Mouse (Mus musculus): ENCODE data around the gene Jade1.

Gene Jade1

DNA sequence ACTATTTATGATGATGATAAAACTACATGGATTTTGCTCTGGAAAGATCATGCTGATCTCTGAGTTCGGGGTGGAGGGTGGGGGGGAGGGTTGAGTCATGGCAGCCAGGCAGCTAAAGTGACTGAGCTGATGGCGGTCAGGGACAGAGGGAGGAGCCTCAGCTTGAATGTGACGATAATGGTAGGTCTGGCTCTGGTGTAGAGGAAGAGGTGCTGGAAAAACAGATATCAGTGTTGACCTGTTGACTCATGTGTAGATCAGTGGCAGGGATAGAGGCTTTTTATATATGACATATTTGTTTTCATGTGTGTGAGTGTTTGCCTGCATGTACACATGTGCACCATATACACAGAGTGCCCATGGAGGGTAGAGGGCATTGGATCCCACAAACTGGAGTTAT is 3.9 kb upstream of the Jade1 start:
- no peak for DNase-seq (ENCODE audit: low spot score in 2 of 2)

DNA sequence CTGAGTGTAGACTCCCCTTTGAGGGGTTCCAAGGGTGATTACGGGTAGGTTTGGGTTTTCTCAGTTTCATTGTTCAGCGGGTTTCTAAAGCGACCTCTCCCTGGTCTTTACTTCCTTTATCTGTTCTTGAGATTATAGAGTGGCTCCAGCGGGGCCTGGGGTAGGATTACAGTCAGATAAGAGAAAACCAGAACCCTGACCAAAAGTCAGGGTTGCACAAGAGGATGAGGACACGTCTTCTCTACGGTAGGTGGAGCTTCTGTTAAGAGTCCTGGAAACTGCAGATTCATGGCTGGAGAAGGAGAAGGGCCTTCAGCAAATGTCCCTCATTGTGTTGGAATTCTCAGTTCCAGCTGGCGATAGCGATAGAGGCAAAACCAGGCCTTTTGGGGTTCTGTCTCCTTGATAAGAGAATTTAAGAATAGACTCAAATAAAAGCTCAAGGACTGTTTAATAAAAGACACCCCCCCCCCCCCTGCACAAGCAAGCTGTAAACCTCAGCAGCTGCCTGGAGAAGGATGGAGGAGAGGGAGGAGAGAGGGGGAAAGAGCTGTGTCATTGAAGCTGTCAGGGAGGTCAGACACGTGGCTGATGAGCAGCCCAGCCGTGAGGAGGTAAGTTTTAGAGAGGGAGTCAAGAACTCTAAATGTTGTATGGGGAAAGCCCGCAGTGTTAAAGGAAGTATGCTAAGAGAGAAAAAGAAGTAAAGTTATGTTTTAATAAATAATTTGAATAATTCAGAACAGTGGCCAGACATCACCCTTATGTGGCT is 2.6 kb upstream of the Jade1 start:
- DNase-seq (ENCODE audit: low spot score in 2 of 2) = no peak

DNA sequence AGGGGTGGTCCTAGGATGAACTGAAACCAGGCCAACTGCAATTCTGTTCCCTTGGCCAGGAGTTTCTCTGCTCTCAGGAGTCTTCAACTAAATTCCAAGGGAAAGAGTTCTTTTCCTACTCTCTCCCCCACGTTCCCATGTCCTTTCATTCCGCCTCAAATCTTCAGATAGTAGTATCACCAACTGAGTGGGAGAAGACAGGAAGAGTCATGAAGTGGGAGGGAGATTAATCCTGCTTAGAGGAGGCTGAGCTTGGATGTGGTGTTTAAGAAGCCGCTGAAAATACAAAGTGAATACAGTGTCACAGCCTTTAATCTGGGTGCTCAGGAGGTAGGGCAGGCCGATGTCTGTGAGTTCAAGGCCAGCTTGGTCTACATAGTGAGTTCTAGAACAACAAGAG is 1.9 kb upstream of the Jade1 start:
- DNase-seq (ENCODE audit: low spot score in 2 of 2) = no peak

DNA sequence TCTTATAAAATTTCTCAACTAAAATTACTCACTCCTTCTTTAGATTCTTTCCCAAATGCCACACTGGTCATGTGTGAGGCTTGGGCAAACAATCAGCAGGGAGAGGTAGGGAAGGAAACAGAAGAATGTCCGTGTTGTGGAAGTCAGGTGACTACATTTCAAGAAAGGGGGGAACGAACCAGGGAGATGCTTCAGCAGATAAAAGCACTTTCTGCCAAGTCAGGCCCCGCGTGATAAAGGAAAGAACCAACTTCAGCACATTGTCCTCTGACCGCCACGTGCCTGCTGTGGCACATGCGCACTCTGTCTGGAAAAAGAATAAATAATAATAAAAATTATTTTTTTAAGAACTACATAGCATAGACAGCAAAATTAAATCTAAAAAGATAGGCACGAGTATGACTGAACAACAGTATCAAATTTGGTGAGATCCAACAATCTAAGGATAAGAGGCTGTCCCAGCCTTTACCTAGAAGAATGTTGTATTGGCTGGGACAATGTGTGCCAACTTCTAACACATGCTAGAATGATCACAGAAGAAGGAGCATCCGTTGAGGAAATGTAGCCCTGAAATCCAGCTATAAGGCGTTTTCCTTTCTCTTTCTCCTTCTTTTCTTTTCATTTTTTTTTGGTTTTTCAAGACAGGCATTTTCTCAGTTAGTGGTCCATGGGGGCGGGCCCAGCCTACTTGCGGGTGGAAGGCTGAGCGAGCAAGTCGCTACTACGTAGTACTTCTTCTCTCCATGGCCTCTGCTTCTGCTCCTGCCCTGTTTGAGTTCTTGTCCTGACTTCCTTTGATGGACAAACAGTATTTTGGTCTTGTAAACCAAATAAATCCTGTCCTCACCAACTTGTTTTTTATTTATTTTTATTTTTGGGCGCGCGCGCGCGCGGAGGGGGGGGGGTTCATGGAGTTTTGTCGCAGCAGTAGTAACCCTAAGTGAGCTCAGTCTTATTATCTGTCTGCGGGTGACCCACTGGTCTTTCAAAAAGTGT is 753 bp upstream of the Jade1 start:
- DNase-seq (ENCODE audit: low spot score in 2 of 2) = no peak

DNA sequence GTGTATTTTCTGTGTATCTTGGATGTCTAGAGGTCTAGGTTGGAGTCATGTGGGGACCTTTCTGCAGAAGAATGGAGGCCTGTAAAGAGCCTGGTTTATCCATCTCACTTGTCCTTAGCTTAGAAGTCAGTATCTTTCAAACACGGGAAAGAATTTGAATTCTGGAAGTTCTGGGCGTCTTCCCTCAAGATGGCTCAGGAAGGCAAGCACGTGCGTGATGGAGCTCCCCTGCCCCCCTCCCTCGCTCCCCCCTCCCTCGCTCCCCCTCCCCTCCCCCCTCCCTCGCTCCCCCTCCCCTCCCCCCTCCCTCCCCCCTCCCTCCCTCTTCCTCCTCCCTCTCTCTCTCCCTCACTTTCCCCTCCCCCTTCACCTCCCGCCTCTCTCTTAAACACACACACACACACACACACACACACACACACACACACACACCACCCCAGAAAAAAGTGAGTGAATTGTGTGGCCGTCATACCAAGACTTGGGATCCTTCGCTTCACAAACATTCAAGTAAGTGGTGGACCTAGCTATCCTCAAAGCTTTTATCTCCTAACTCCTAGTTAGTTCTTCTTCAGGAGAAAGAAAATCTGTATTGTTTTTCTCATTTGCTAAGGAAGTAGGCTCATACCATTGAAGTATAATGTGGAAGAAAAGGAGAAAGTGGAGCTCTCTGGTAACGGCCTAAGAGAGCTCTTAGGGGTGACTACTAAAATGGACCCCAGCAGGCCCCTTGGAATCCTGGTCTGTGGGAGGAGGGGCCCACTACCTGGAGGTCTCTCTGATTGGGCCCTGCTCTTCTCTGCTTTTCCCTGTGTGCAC is 1.1 kb downstream of the Jade1 start:
- DNase-seq (ENCODE audit: low spot score in 2 of 2) = no peak

DNA sequence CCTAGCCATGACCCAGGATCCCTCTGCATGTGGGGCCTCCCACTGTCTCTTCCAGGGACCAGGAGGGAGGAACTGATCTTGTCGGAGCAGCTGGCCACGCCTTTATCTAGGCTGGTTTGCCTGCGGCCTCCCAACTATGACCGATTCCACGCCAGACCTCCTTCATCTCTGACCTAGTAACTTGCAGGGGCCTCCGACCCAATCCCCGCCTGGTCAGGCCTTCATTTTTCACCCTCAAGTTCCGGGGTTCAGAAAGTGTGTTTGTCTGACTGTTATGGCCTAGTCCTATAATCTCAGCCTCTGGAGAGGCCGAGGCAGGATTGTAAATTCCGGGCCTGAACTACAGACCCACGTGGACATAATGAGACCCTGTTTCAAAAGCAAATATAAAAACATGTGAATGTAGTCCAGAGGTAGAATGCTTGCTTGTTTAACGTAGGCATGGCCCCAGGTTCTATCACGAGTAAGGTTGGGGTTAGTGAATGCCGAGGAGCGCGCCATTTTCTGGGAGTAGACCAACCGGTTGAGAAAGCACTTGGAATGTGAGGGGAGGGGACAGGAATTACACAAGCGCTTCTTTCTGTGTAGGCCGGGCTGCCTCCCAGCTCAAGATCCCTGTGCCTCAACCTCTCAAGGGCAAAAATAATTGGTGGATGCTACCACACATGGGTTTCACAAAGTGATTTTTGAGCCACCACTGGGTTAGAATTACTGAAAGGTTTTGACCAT is 1.9 kb downstream of the Jade1 start:
- DNase-seq (ENCODE audit: low spot score in 2 of 2) = no peak

DNA sequence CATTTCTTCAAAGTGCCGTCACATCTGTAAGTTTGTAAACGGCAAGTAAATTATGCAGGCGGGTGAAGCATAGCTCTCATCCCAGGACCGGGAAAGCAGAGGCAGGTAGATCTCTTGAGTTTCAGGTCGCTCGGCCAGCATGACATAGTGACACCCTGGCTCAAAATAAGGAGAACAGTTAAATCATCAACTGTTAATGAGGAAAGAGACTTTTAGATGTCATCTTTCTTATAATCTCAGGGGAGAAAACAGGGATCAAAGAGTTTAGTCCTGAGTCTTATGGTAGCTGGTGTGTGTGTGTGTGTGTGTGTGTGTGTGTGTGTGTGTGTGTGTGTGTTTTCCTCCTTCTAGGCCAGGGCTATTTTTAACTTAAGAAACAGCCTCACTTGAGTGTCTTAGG is 5.0 kb downstream of the Jade1 start:
- no peak for DNase-seq (ENCODE audit: low spot score in 2 of 2)

DNA sequence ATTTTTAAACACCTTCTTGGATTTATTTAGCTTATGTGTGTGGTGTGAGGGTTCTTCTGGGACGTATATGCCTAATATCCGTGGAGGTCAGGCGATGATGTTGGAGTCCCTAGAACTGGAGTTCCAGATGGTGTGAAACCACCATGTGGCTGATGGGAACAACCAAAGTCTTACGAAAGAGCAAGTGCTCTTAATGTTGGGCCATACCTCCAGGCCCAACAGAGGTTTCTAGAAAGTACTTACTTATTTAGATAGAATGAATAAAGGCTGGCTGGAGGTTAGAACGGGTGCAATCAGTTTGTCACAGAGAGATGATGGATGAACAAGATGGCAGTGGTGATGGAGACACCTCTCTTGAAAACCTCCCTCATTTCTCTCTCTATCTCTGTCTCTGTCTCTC is 6.3 kb downstream of the Jade1 start:
- no peak for DNase-seq (ENCODE audit: low spot score in 2 of 2)

DNA sequence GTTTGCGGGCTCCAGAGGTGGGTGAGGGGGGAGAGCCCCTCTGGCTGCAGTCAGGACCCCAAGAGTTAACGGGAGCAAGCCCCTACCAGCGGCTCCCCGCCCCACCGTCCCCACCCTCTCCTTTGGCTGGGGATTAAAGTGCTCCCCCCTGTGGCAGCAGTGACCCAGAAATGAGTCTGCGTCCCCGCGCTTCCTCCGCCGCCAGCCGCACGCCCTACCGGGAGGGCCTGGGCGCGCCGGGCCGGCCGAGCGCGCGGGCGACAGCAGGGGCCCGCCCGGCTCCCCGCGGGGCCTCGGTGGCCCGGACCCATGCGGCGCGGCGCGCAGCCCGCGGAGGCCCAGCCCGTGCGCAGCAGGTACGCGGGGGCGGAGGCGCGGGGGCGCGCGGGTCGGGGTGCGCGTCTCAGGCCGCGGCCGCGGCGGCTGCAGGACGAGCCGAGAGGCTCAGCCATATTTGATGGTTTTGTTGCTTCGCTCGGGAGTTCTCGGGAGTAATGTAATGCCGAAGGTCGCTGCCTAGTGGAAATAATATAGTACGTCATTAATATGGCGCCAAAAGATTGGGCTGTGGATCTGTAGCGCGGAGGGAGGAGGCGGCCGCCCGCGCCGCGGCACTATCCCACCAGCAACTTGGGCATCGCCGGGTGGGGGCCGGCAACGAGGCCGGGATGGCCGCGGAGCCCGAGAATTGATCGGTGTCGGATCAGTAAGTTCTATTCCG is 7.8 kb downstream of the Jade1 start:
- DNase-seq (ENCODE audit: low spot score in 2 of 2) = peak; percentile 43 to 78

DNA sequence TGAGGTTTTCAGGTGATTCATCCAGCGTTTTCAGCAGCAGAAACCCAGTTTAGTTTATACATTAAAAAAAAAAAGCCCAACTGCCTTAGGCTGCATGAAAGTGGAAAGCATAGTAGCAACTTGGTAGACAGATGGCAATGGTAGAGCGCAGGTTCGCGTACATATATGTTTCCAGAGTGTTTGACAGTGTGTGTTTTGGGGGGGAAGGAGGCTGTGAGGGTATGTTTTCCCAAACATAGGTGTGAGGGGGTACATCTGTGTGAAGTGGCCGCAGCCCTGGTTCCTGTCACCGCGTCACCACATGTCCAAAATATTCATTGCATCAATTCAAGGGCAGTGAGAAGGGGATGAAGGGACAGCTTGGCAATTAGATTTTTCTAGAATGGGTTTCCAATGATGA is 8.5 kb downstream of the Jade1 start:
- no peak for DNase-seq (ENCODE audit: low spot score in 2 of 2)

DNA sequence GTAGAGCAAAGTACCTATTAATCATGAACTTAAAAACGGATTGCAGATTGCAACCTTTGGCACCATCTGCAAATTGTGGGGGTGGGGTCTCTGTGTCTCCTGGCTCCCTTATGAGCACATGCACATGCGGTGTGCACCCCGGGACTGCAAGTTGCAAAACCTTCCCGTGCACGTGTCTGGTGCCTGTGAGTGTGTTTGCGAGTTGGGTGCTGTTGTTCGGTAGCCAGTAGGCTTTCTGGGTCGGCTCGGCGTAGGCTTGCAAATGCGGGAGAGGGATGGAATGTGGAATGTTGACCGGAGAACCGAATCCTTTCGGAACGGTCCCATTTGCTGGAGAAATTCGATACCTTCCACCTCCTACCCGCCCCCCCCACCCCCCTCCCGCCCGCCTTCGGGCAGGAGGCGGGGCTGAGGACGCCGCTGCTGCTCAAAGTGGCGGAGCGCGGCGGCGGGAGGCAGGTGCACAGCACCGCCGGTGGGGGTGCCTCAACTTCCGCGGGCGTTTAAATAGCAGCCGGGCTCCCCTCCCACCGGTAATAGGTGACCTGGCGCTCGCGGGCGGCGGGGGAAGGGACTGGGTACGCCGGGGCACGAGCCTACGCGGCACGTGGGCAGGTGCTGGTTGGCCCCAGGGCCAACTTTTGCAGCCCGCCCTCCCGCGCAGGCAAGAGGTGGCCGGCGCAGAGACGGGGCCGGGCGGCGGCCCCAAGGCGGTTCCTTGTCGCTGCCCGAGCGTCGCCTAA is 9.1 kb downstream of the Jade1 start:
- DNase-seq (ENCODE audit: low spot score in 2 of 2) = peak; percentile 70 to 73

DNA sequence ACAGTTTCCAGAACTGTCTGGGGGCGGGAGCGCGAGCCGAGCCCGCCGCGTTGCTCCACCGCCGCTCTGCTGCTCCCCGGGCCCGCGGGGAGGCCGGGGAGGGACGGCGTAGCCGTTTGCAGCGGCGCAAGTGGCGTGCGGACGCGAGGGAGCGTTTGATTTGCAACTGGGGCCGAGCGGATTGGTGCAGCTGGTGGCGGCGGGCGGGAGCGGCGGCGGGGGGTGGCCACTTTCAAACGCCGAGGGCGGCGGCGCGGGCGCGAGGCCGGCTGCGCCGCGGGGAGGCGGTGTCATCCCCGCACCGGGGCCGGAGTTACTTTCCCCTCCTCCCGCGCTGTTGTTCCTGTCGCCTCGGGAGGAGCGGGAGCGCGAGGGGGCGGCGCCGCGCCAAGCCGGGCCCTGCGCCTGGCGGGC is 9.9 kb downstream of the Jade1 start:
- DNase-seq (ENCODE audit: low spot score in 2 of 2) = peak; percentile 76 to 85

DNA sequence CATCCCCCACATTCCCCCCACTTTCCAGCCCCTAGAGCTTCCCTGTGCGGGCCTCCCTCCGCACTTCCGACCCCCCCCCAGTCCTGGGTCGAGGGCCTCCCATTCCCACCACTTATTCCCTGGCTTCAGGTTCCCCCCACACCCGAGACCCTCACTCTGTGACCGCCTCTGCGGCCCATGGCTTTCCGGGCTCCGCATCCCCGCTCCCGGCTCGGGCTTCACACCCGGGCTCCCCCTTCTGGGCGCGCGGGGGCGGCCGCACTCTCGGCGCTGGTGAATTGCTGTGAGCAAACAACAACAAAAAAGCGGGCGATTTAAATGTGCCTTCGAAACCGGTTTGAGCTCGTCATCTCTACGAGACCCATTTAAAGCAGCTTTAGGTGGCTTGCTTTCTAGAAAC is 10.4 kb downstream of the Jade1 start:
- peak; percentile 78 to 83 for DNase-seq (ENCODE audit: low spot score in 2 of 2)

DNA sequence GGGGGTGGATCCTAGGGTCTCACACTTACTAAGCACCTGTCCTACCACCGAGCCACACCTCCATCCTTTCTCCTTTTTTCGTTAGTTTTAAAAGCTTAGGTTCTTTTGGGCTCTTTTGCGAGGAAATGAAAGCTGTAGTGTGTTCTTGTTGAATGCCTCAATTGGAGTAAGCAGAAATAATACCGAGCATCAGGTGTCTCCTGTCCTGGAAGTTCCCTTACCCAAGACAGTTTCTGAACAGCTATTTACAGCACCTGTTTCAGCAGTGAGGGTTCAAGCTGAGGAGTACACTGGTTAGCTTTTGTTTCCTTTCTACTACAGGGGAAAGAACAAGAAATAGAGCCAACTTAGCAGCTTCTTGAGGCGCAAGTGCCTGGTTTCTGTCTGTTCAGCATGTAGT is 14.4 kb downstream of the Jade1 start:
- no peak for DNase-seq (ENCODE audit: low spot score in 2 of 2)

DNA sequence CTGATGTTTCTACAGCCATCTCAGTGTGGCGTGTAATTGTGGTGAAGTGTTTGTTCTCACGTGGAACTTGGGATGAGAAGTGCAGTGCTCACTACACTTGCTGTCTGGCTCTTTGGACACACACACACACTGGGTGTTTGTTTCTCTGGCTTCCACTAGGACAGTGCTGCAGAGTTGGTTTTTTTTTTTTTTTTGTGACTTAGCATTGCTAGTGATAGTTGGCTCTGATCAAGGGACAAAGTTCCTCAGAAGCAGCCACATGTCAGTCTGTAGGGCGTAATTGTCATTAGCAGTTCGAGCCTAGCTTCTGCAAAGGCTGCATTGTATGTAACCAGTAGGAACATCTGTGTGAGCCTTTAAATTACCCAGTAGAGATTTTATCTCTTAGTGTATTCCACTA is 16.6 kb downstream of the Jade1 start:
- DNase-seq (ENCODE audit: low spot score in 2 of 2) = no peak

DNA sequence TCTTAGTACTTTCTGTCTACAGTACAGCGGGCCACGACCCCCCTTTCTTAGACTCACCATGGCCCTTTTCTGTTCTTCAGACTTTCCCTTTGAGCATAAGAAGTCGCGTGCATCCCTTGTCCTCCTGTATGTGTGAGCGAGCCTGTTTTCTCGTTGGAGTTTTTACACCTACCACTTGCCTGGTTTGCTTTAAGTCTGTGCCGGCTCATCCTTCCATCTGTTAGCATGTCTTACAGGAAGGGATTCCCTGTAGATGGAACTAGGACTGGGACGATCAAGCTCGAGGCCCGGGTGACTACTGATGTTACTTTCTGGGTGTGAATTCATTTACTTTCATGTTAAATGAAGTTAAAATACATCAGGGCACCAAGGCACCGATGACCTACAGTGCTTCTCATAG is 17.4 kb downstream of the Jade1 start:
- no peak for DNase-seq (ENCODE audit: low spot score in 2 of 2)

DNA sequence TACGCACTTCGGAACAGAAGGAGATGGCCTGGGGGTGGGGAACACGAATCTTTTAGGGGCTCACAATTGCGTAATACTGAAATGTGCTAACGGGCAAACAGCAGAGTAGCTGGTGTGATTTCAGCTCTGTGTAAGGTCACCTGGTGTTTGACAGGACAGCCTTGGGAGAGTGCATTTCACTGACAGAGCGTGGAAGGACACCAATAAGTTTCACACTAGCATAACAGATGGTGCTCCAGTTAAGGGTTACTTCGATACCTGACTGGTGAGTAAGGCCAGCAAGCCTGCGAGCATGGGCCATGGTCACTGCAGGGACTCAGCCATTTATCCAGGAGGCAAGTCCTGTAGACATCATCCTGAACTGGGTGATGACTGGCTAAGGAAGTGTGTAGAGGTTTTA is 18.7 kb downstream of the Jade1 start:
- no peak for DNase-seq (ENCODE audit: low spot score in 2 of 2)

DNA sequence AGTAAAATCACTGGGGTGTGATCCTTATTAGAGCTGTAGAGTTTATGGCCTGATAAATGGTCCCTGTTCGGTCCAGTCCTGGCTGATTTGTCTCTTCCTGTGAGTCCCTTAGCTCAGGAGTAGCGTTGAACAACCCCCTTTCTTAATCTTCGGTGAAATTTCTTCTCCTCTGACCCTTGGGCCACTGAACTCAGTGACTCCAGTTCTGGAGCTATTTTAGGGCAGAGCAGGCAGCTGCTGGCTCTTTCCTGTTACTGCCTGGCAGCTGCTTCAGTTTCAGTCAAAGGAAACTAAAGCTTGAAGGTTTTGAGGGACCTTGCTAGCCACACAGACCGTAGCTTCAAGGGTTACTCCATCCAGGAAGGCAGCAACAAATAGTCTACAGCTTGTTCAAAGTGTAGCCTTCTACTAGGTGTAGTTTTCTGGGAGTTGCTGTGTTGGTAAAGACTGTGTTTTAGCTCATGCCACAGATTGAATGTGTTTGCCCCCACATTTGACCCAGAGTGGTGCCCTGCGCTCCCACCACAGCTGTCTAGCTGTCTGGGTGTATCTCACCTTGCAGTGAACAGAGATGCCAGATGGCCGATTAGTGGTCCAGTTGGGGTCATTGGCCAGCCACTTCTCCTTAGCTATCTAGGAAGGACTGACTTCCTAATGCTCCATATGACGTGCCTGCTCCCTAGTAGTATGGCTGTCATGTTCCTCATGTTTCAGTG is 19.3 kb downstream of the Jade1 start:
- DNase-seq (ENCODE audit: low spot score in 2 of 2) = no peak

DNA sequence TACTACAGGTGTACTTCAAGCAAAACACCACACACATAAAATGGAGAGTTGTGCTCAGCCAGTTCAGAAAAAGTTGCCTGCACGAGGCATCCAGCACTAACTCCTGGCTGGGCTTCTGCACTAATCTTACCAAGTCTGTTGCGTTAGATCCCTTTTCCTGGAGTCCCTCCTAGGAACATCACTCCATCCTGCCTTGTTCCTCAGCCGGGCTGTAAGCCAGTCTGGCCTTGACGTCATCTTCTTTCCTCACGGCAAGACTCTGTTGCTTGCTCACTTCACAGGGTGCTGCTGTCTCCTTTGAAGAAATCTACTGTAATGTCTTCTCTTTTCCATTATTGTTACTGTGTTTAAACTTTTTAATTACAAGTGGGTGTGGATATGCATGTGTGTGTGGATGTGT is 20.4 kb downstream of the Jade1 start:
- no peak for DNase-seq (ENCODE audit: low spot score in 2 of 2)

Measured in frontal cortex, postnatal 10 days (tissue).